Mouse (Mus musculus) kidney, adult 2 months (tissue): ENCODE data around the gene Sst. TPM values are rescaled to one million over a fixed set of nuclear protein-coding genes. Genes with fewer than 3 reads are reported as not detected.
A peak's percentile ranks its signal among the peaks of the same experiment; 100 is the strongest.

Source experiments
- DNase-seq: peaks from one replicate; pipeline ENCODE4 v3.0.0; 2021
- H3K27ac ChIP-seq: fragments of 200-500 bp; 2 replicates; pipeline ENCODE4 v1.5.1; 2012; ENCODE audit warnings: low read depth, low read length, control low read depth, inconsistent platforms; ENCODE audit not compliant: insufficient read depth
- H3K27me3 ChIP-seq: fragments of 200-500 bp; replicated peaks from 2 replicates; pipeline ENCODE4 v1.6.1; 2012; ENCODE audit warnings: mild to moderate bottlenecking, moderate library complexity, low read length, inconsistent platforms; ENCODE audit not compliant: control insufficient read depth, insufficient read depth
- H3K36me3 ChIP-seq: fragments of 200-500 bp; 2 replicates; pipeline ENCODE4 v1.6.1; 2012; ENCODE audit warnings: mild to moderate bottlenecking, moderate library complexity, low read length, inconsistent platforms; ENCODE audit not compliant: control insufficient read depth, insufficient read depth
- H3K4me1 ChIP-seq: fragments of 200-500 bp; 2 replicates; pipeline ENCODE4 v1.6.1; 2011; ENCODE audit warnings: low read length; ENCODE audit not compliant: control insufficient read depth, insufficient read depth
- H3K4me3 ChIP-seq: fragments of 200-500 bp; 2 replicates; pipeline ENCODE4 v1.5.1; 2011; ENCODE audit warnings: mild to moderate bottlenecking, low read depth, low read length, control low read depth; ENCODE audit not compliant: insufficient read depth
- CTCF ChIP-seq: fragments of 200-500 bp; conservative IDR thresholded peaks from 2 replicates; pipeline ENCODE4 v1.5.1; 2011; ENCODE audit warnings: low read depth, mild to moderate bottlenecking, control low read depth, low read length, moderate library complexity, mixed read lengths; ENCODE audit not compliant: insufficient read depth, insufficient read length
- POLR2A ChIP-seq: fragments of 200-500 bp; IDR thresholded peaks from one replicate; pipeline ENCODE4 v1.6.1; 2011; ENCODE audit warnings: low read depth, low read length, control low read depth
- WGBS: fragments of 180-500 bp; shearing (Covaris S2); methylation state at CpG from one replicate; pipeline ENCODE4 v1.1.7; 2018; 5-methylcytosine and 5-hydroxymethylcytosine counted together
- polyA plus RNA-seq: library from polyadenylated mRNA; depleted of rRNA; stranded (reverse); fragments of >200 nt; gene quantifications from 2 replicates; pipeline ENCODE4 v1.2.3, GENCODE M21; 2012; rRNA removed

Sst gene
- polyA plus RNA-seq, 1 experiment = not detected

DNA sequence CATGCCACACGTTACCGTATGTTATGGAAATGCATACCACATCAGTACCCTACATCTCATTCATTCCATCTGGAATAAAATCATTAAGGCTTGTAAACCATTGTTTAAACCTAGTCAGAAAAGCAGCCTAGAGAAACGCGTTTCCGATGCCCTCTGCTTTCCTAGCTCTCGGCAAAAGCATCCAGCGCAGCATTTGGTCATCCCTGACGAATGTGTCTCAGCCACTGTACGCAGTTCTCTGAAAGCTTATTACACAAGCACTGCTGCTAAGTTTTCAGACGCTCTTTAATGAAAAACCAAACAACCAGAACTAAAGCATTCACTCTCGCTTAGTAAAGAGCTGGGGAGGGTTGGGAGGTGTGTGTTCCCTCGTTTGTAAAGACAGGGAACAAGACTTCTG lies 5.7 kb downstream of the Sst start:
- no peak overlapping the region for H3K27ac ChIP-seq
- no peaks in the 10 kb centered on the region for H3K4me1 ChIP-seq
- 53% methylated on average over 12 of the region's 12 CpGs for whole genome bisulfite sequencing
- H3K27me3 ChIP-seq = no peaks in the 10 kb centered on the region; the same call in 1 of the 2 replicates
- TF ChIP-seq CTCF (no peak), POLR2A (no peak)
- DNase-seq = no peak
- H3K36me3 ChIP-seq = no peaks in the 10 kb centered on the region
- H3K4me3 ChIP-seq = no peak overlapping the region

DNA sequence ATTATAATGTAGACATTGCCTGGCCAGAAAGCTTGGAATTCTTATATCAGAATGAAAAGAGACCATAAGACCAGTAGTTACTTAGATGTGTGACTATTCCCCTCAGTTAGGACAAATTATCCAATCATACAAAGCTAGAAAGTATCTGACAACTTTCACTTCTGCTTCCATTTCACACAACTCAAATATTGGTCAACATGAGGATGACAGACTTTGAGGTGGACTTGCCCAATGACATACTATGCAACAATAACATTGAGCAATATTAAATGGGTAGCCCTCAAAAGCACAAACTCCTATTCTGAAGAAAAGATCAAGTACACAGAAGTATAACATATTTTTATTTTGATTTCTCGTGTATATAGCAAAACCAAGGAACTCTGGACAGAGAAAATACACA lies 35.5 kb downstream of the Sst start:
- 69% methylated on average over 1 of the region's 1 CpGs for WGBS
- TF ChIP-seq POLR2A (no peak), CTCF (no peak)

DNA sequence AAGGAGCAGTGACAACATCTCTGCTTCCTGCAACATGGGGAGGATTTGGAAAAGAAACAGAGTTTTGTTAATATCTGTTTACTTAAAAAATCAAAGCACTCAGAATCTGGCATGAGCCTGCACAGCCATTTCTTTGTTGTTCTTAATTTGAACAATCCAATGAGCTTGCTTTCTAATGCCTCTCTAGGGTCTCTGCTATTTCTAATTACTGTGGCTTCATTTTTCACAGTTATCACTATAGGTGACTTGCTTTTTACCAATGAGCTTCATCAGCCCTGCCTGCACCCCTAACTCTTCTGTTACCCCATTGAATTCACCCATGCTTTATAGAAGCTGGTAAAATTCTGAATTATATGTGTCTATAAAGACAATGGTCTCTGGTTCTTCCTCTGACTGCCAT lies 41.0 kb downstream of the Sst start:
- H3K36me3 ChIP-seq = no peaks in the 10 kb centered on the region
- TF ChIP-seq POLR2A = no peak
- TF ChIP-seq CTCF = no peak
- no peak overlapping the region for H3K4me3 ChIP-seq
- no peak overlapping the region for H3K27ac ChIP-seq
- H3K4me1 ChIP-seq = no peaks in the 10 kb centered on the region
- no peak for DNase-seq
- no peaks in the 10 kb centered on the region; the same call in 1 of the 2 replicates for H3K27me3 ChIP-seq

More for the DNA sequence above, 35.5 kb downstream of the Sst start:
- DNase-seq = no peak
- Histone ChIP-seq H3K4me3 (no peak overlapping the region), H3K4me1 (no peaks in the 10 kb centered on the region), H3K36me3 (no peaks in the 10 kb centered on the region), H3K27ac (no peak overlapping the region), H3K27me3 (no peaks in the 10 kb centered on the region)

DNA sequence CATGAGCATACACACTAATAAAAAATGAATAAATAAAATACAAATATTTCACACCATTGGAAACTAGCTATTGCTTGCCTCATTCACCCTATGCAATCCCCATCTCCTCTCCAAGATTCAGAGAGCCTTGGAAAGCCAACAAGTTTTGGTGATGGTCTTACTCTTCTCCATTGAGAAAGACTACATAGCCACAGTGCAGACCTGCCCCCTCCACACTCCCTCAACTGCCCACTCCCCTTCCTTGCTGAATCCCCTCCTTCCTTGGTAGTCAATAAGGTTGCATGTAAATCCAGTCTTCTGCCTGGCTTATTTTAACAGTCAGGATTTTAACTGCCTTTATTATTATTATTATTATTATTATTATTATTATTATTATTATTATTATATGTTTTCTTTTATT lies 41.6 kb downstream of the Sst start:
- Histone ChIP-seq H3K27me3 (no peaks in the 10 kb centered on the region; the same call in 1 of the 2 replicates), H3K27ac (no peak overlapping the region), H3K36me3 (no peaks in the 10 kb centered on the region), H3K4me3 (no peak overlapping the region), H3K4me1 (no peaks in the 10 kb centered on the region)
- TF ChIP-seq CTCF (no peak), POLR2A (no peak)
- no peak for DNase-seq

DNA sequence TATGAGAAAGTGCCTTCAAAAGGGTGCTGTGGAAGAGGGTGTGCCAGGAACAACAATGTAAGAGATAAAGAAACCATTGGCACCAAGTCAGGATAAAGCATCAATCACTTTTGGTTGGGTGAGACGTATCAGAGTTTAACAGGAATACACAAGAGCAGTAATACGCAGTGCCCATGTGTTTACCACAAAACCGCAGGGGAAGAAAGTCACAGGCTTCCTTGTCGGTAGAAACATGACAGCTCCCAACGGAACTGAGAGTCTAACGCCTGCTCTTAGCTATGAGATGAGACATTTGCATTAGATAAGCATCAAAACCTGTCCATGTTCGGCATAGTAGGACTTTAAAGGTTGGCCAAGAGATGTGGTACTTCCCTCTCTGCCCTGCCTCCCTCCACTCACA lies 46.1 kb downstream of the Sst start:
- H3K36me3 ChIP-seq = no peaks in the 10 kb centered on the region
- H3K4me3 ChIP-seq = no peak overlapping the region
- TF ChIP-seq CTCF = no peak
- no peak for TF ChIP-seq POLR2A
- H3K4me1 ChIP-seq = peaks cover 3% of the 10 kb centered on the region; the same call in 1 of the 2 replicates
- 88% methylated on average over 7 of the region's 7 CpGs for WGBS
- H3K27ac ChIP-seq = no peak overlapping the region
- no peaks in the 10 kb centered on the region; the same call in 1 of the 2 replicates for H3K27me3 ChIP-seq
- no peak for DNase-seq

DNA sequence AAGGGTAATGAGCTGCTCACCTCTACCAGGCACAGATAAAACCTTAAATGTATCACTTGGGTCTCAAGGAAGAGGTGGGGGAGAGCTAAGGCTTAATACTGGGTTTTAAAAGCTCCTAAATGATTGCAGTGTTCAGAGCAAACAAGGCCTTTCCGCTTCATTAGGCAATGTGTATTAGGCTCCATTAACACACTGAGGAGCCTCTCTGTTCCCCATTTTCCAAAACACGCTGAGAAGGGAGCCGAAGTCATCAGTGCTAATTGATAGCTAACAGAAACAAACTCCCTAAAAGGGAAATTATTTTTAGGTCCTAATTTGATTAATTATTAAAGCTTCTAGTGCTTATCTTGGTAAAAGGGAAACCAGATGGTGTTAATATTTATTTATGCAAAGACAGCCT lies 48.1 kb downstream of the Sst start:
- DNase-seq = peak; percentile 24
- 43% methylated on average over 3 of the region's 3 CpGs for whole genome bisulfite sequencing
- Histone ChIP-seq H3K27me3 (no peaks in the 10 kb centered on the region; the same call in 1 of the 2 replicates), H3K4me3 (no peak overlapping the region), H3K27ac (no peak overlapping the region), H3K36me3 (no peaks in the 10 kb centered on the region), H3K4me1 (peaks cover 3% of the 10 kb centered on the region; the same call in 1 of the 2 replicates)
- TF ChIP-seq POLR2A (no peak), CTCF (no peak)

Other genes starting within 250 kb of the Sst start
- gene Rtp2, start 41.4 kb upstream of the Sst start, polyA plus RNA-seq = not detected in 2 replicates
- gene Gm37419, start 97.5 kb upstream of the Sst start, polyA plus RNA-seq = not detected in 2 replicates
- gene Bcl6, start 97.9 kb upstream of the Sst start, polyA plus RNA-seq = 11.7 and 13.0 TPM in 2 replicates